Mouse (Mus musculus): ENCODE measurements around the gene Spcs2. TPM values are rescaled to one million over a fixed set of nuclear protein-coding genes. Genes with fewer than 3 reads are reported as not detected.
A peak's percentile ranks its signal among the peaks of the same experiment; 100 is the strongest.

The Spcs2 gene
- polyA plus RNA-seq, 1 experiment from 2014 or later, result 165 TPM

GRCm38 (mm10) chr7:99875891-99876290 lies 12.6 kb upstream of the Spcs2 start:
- H3K9ac ChIP-seq (replicated peaks), result no peak overlapping the region
- DNase-seq (no peak), ATAC-seq (no peak)
- no peaks in the 10 kb centered on the region for H3K4me1 ChIP-seq (ENCODE audit: insufficient read depth)
- no peaks in the 10 kb centered on the region for H3K36me3 ChIP-seq (replicated peaks; ENCODE audit: insufficient read depth, low read length)
- H3K27me3 ChIP-seq (ENCODE audit: insufficient read depth, low read length), result no peaks in the 10 kb centered on the region
- H3K27ac ChIP-seq (ENCODE audit: low read depth), result no peak overlapping the region
- TF ChIP-seq EP300 (IDR thresholded peaks at IDR 0.05; ENCODE audit: low read depth) (no peak), CTCF (IDR thresholded peaks at IDR 0.05; ENCODE audit: low read depth) (no peak)
- WGBS (ENCODE audit: insufficient replicate concordance), result 48% methylated on average over 5 of the region's 5 CpGs
- H3K4me3 ChIP-seq (ENCODE audit: low read depth, low read length), result no peak overlapping the region
- H3K9me3 ChIP-seq (ENCODE audit: low read length), result no peaks in the 10 kb centered on the region
- no peak overlapping the region for H3K4me2 ChIP-seq (ENCODE audit: low read depth, low read length)

GRCm38 (mm10) chr7:99873965-99874364 lies 10.7 kb upstream of the Spcs2 start:
- Histone ChIP-seq H3K27me3 (ENCODE audit: insufficient read depth, low read length) (no peaks in the 10 kb centered on the region), H3K4me3 (ENCODE audit: low read depth, low read length) (no peak overlapping the region), H3K4me2 (ENCODE audit: low read depth, low read length) (no peak overlapping the region), H3K9me3 (ENCODE audit: low read length) (no peaks in the 10 kb centered on the region), H3K27ac (ENCODE audit: low read depth) (no peak overlapping the region), H3K4me1 (ENCODE audit: insufficient read depth) (no peaks in the 10 kb centered on the region), H3K36me3 (replicated peaks; ENCODE audit: insufficient read depth, low read length) (no peaks in the 10 kb centered on the region), H3K9ac (replicated peaks) (no peak overlapping the region)
- 65% methylated on average over 6 of the region's 6 CpGs for WGBS (ENCODE audit: insufficient replicate concordance)
- DNase-seq (no peak), ATAC-seq (no peak)
- TF ChIP-seq CTCF (IDR thresholded peaks at IDR 0.05; ENCODE audit: low read depth) (no peak), EP300 (IDR thresholded peaks at IDR 0.05; ENCODE audit: low read depth) (no peak)

- DNase-seq, result no peak
- Histone ChIP-seq H3K27ac (ENCODE audit: low read depth) (no peak overlapping the region), H3K36me3 (replicated peaks; ENCODE audit: insufficient read depth, low read length) (no peaks in the 10 kb centered on the region), H3K27me3 (ENCODE audit: insufficient read depth, low read length) (no peaks in the 10 kb centered on the region), H3K4me3 (ENCODE audit: low read depth, low read length) (no peak overlapping the region), H3K9me3 (ENCODE audit: low read length) (no peaks in the 10 kb centered on the region), H3K4me2 (ENCODE audit: low read depth, low read length) (no peak overlapping the region), H3K9ac (replicated peaks) (no peak overlapping the region), H3K4me1 (ENCODE audit: insufficient read depth) (peaks cover 3% of the 10 kb centered on the region; the same call in 1 of the 2 replicates)
- TF ChIP-seq EP300 (IDR thresholded peaks at IDR 0.05; ENCODE audit: low read depth) (no peak), CTCF (IDR thresholded peaks at IDR 0.05; ENCODE audit: low read depth) (no peak)
- WGBS (ENCODE audit: insufficient replicate concordance), result 35% methylated on average over 4 of the region's 4 CpGs
- ATAC-seq, result no peak
Measured at GRCm38 (mm10) chr7:99869296-99869695, 6.0 kb upstream of the Spcs2 start.

- no peaks in the 10 kb centered on the region for H3K9me3 ChIP-seq (ENCODE audit: low read length)
- no peak for TF ChIP-seq EP300 (IDR thresholded peaks at IDR 0.05; ENCODE audit: low read depth)
- TF ChIP-seq CTCF (IDR thresholded peaks at IDR 0.05; ENCODE audit: low read depth), result no peak
- H3K27ac ChIP-seq (ENCODE audit: low read depth), result no peak overlapping the region
- DNase-seq, result no peak
- peaks cover 6% of the 10 kb centered on the region; the same call in 1 of the 2 replicates for H3K4me1 ChIP-seq (ENCODE audit: insufficient read depth)
- no peak overlapping the region for H3K9ac ChIP-seq (replicated peaks)
- WGBS (ENCODE audit: insufficient replicate concordance), result 44% methylated on average over 3 of the region's 3 CpGs
- no peak overlapping the region for H3K4me2 ChIP-seq (ENCODE audit: low read depth, low read length)
- no peak overlapping the region for H3K4me3 ChIP-seq (ENCODE audit: low read depth, low read length)
- no peaks in the 10 kb centered on the region for H3K27me3 ChIP-seq (ENCODE audit: insufficient read depth, low read length)
- 0 out of 2 replicates have a peak, but pooled peaks have one; percentile 13 for ATAC-seq
- H3K36me3 ChIP-seq (replicated peaks; ENCODE audit: insufficient read depth, low read length), result no peaks in the 10 kb centered on the region
Measured at GRCm38 (mm10) chr7:99865219-99865618, 2.0 kb upstream of the Spcs2 start.

GRCm38 (mm10) chr7:99864241-99865028 lies 1.2 kb upstream of the Spcs2 start:
- no peaks in the 10 kb centered on the region for H3K36me3 ChIP-seq (replicated peaks; ENCODE audit: insufficient read depth, low read length)
- H3K9me3 ChIP-seq (ENCODE audit: low read length), result no peaks in the 10 kb centered on the region
- peaks cover 6% of the 10 kb centered on the region; the same call in 1 of the 2 replicates for H3K4me1 ChIP-seq (ENCODE audit: insufficient read depth)
- no peak overlapping the region for H3K4me3 ChIP-seq (ENCODE audit: low read depth, low read length)
- no peak overlapping the region for H3K27ac ChIP-seq (ENCODE audit: low read depth)
- peak; percentile 64 for ATAC-seq
- no peak overlapping the region for H3K9ac ChIP-seq (replicated peaks)
- 67% methylated on average over 11 of the region's 11 CpGs for WGBS (ENCODE audit: insufficient replicate concordance)
- H3K27me3 ChIP-seq (ENCODE audit: insufficient read depth, low read length), result no peaks in the 10 kb centered on the region
- no peak overlapping the region for H3K4me2 ChIP-seq (ENCODE audit: low read depth, low read length)
- TF ChIP-seq CTCF (IDR thresholded peaks at IDR 0.05; ENCODE audit: low read depth), result no peak
- no peak for TF ChIP-seq EP300 (IDR thresholded peaks at IDR 0.05; ENCODE audit: low read depth)
- peak; percentile 37 for DNase-seq

GRCm38 (mm10) chr7:99858813-99859585 lies 4.3 kb downstream of the Spcs2 start, which contains the start of gene Xrra1:
Xrra1 (plus strand) TSS chr7:99859116.
- peak within 1 kb of the TSS; percentile 52 for H3K27ac ChIP-seq (ENCODE audit: low read depth)
- peak; percentile 99 for ATAC-seq
- H3K9ac ChIP-seq (replicated peaks), result peak within 1 kb of the TSS; percentile 81
- peak within 1 kb of the TSS; percentile 72 for H3K4me2 ChIP-seq (ENCODE audit: low read depth, low read length)
- no peaks in the 10 kb centered on the region for H3K9me3 ChIP-seq (ENCODE audit: low read length)
- under 1% methylated on average over 41 of the region's 42 CpGs for WGBS (ENCODE audit: insufficient replicate concordance)
- TF ChIP-seq CTCF (IDR thresholded peaks at IDR 0.05; ENCODE audit: low read depth), result no peak
- no peak for TF ChIP-seq EP300 (IDR thresholded peaks at IDR 0.05; ENCODE audit: low read depth)
- H3K4me3 ChIP-seq (ENCODE audit: low read depth, low read length), result peak within 1 kb of the TSS; percentile 77
- H3K36me3 ChIP-seq (replicated peaks; ENCODE audit: insufficient read depth, low read length), result peaks cover 5% of the 10 kb centered on the region
- H3K4me1 ChIP-seq (ENCODE audit: insufficient read depth), result peaks cover 25% of the 10 kb centered on the region
- no peaks in the 10 kb centered on the region for H3K27me3 ChIP-seq (ENCODE audit: insufficient read depth, low read length)
- peak; percentile 96 for DNase-seq
